Mouse (Mus musculus) G1E-ER4 (cell line): ENCODE measurements around the gene Sptssa. TPM values are rescaled to one million over a fixed set of nuclear protein-coding genes. Genes with fewer than 3 reads are reported as not detected.

Source experiments
- GATA1 ChIP-seq: IDR thresholded peaks from one replicate; pipeline ENCODE4 v1.8.0; 2012; ENCODE audit warnings: low read length, inconsistent platforms
- polyA plus RNA-seq: library from polyadenylated mRNA; stranded (reverse); fragments of >175 nt; gene quantifications from 2 replicates; pipeline ENCODE4 v1.2.3, GENCODE M21; 2012

The Sptssa gene
- polyA plus RNA-seq, 1 experiment, result 16.6 TPM

GRCm38 (mm10) chr12:54658425-54659092, 2.2 kb upstream of the Sptssa start:
- TF ChIP-seq GATA1, result no peak

- no peak for TF ChIP-seq GATA1
Observed at GRCm38 (mm10) chr12:54657951-54658350, 1.6 kb upstream of the Sptssa start.

- no peak for TF ChIP-seq GATA1
Observed at GRCm38 (mm10) chr12:54657226-54657625, 853 bp upstream of the Sptssa start.

GRCm38 (mm10) chr12:54656039-54656395, 356 bp downstream of the Sptssa start:
- TF ChIP-seq GATA1, result no peak

- no peak for TF ChIP-seq GATA1
Observed at GRCm38 (mm10) chr12:54655292-54656038, 908 bp downstream of the Sptssa start.

- TF ChIP-seq GATA1, result no peak
Observed at GRCm38 (mm10) chr12:54654741-54655140, 1.6 kb downstream of the Sptssa start.

GRCm38 (mm10) chr12:54654141-54654540, 2.2 kb downstream of the Sptssa start:
- TF ChIP-seq GATA1, result no peak

GRCm38 (mm10) chr12:54652346-54652745, 4.0 kb downstream of the Sptssa start:
- TF ChIP-seq GATA1, result no peak

GRCm38 (mm10) chr12:54651820-54652219, 4.6 kb downstream of the Sptssa start:
- no peak for TF ChIP-seq GATA1

- no peak for TF ChIP-seq GATA1
Observed at GRCm38 (mm10) chr12:54651158-54651557, 5.2 kb downstream of the Sptssa start.

- no peak for TF ChIP-seq GATA1
Observed at GRCm38 (mm10) chr12:54644947-54645346, 11.4 kb downstream of the Sptssa start.

GRCm38 (mm10) chr12:54643320-54643892, 13.0 kb downstream of the Sptssa start:
- peak; percentile 76 for TF ChIP-seq GATA1

GRCm38 (mm10) chr12:54641374-54641773, 15.0 kb downstream of the Sptssa start:
- no peak for TF ChIP-seq GATA1

- TF ChIP-seq GATA1, result no peak
Observed at GRCm38 (mm10) chr12:54640259-54640658, 16.1 kb downstream of the Sptssa start.

GRCm38 (mm10) chr12:54637033-54637432, 19.3 kb downstream of the Sptssa start:
- no peak for TF ChIP-seq GATA1

GRCm38 (mm10) chr12:54632141-54632540, 24.2 kb downstream of the Sptssa start:
- no peak for TF ChIP-seq GATA1

- no peak for TF ChIP-seq GATA1
Observed at GRCm38 (mm10) chr12:54621942-54622341, 34.4 kb downstream of the Sptssa start.
